ENCODE assay signal across 12 mouse cellular contexts in the genomic region with DNA sequence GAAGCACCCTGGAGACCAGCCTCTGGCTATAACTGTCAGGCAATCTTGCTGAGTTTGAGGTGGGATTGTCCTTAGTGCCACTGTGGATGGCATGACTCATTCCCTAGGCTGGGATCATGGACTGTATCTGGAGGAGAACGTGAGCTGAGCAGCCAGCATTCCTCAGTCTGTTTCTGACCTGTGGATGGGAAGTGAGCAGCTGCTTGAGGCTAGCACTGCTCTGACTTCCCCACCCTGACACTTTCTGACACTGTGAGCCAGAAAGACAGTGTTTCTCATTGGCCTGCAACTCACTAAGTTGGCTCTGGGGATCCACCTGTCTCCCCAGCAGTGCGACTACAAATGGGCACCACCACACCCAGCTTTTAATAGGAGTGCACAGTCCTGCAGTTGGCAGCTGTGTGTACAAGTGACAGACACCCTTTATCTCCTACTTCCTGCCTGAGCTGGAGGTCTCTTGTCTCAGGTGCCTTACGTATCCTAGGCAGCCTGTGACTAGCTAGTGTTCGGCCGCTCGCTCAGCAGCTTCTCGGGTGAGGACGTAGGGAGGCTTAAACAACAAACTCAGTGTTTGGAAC. TPM values are rescaled to one million over a fixed set of nuclear protein-coding genes. Genes with fewer than 3 reads are reported as not detected.
DNase-seq lines count a peak whose midpoint lies in the region; ATAC-seq and TF ChIP-seq lines count a peak whose summit lies in the region.
"Had no signal": no experiment of that assay in that cellular context is flagged by ENCODE, and none has a peak within 500 bp of the region (broad histone marks: within the 10 kb centered on the region; RNA-seq: fewer than 3 reads in every experiment).

No protein-coding gene starts in this region.

- DNase-seq in forebrain, embryonic 14.5 days (ENCODE audit: low spot score) = no peak
- no peak for DNase-seq in cerebellum, postnatal 10 days
- DNase-seq in ovary, postnatal 36 days (ENCODE audit: low spot score) = no peak
- DNase-seq in embryo, embryonic 10.5 days (ENCODE audit: low spot score) = no peak
- DNase-seq: adrenal gland, postnatal 14 days; kidney, postnatal 36 days; lung, embryonic 14.5 days; right cerebral cortex, adult 18-20 months had no signal

- TF ChIP-seq CTCF in C2C12 (IDR thresholded peaks at IDR 0.05; ENCODE audit: control insufficient read depth, insufficient read depth, insufficient read length) = no peak

- H3K79me2 ChIP-seq in C2C12 (ENCODE audit: control insufficient read depth, insufficient read depth) = peaks cover 29% of the 10 kb centered on the region

- no peak overlapping the region for H3K9ac ChIP-seq in hindbrain, embryonic 13.5 days
- no peak overlapping the region for H3K9ac ChIP-seq in hindbrain, embryonic 12.5 days
- no peak overlapping the region for H3K9ac ChIP-seq in forebrain, embryonic 14.5 days (ENCODE audit: low read length)
- H3K9ac ChIP-seq: lung, embryonic 14.5 days had no signal

- no peaks in the 10 kb centered on the region for H3K36me3 ChIP-seq in hindbrain, embryonic 13.5 days
- no peaks in the 10 kb centered on the region for H3K36me3 ChIP-seq in hindbrain, embryonic 12.5 days
- H3K36me3 ChIP-seq in C2C12 (ENCODE audit: control insufficient read depth, insufficient read depth) = no peaks in the 10 kb centered on the region
- no peaks in the 10 kb centered on the region for H3K36me3 ChIP-seq in forebrain, embryonic 14.5 days (ENCODE audit: control insufficient read depth, insufficient read depth, low read length)

- 41% methylated on average over 8 of the region's 8 CpGs for WGBS in hindbrain, embryonic 13.5 days
- 60% methylated on average over 8 of the region's 8 CpGs for WGBS in hindbrain, embryonic 12.5 days
- WGBS in forebrain, embryonic 14.5 days = 6% methylated on average over 8 of the region's 8 CpGs

- ATAC-seq in hindbrain, embryonic 13.5 days (ENCODE audit: low FRiP score) = peak; percentile 36; the same call in 1 of the 2 replicates
- ATAC-seq in hindbrain, embryonic 12.5 days (ENCODE audit: low FRiP score) = no peak; the same call in 1 of the 2 replicates
- peak; percentile 29; the same call in 1 of the 2 replicates for ATAC-seq in forebrain, embryonic 14.5 days
- peak; percentile 89 for ATAC-seq in megakaryocyte progenitor cell, adult 5-6 weeks (replicated peaks; ENCODE audit: poor library complexity)

- no peaks in the 10 kb centered on the region for H3K27me3 ChIP-seq in hindbrain, embryonic 13.5 days
- no peaks in the 10 kb centered on the region for H3K27me3 ChIP-seq in hindbrain, embryonic 12.5 days
- H3K27me3 ChIP-seq in C2C12 (ENCODE audit: control insufficient read depth, insufficient read depth, insufficient read length) = no peaks in the 10 kb centered on the region
- H3K27me3 ChIP-seq in forebrain, embryonic 14.5 days (replicated peaks; ENCODE audit: control insufficient read depth, insufficient read depth, low read length) = no peaks in the 10 kb centered on the region

- H3ac ChIP-seq in C2C12 (ENCODE audit: control insufficient read depth, insufficient read length, low read depth) = no peak overlapping the region

- H3K27ac ChIP-seq in hindbrain, embryonic 13.5 days = peak overlapping the region; percentile 69
- H3K27ac ChIP-seq in hindbrain, embryonic 12.5 days = no peak overlapping the region
- no peak overlapping the region for H3K27ac ChIP-seq in forebrain, embryonic 14.5 days (ENCODE audit: low read depth, low read length)

- H3K4me1 ChIP-seq in hindbrain, embryonic 13.5 days (replicated peaks) = peaks cover 49% of the 10 kb centered on the region
- peaks cover 45% of the 10 kb centered on the region for H3K4me1 ChIP-seq in hindbrain, embryonic 12.5 days
- H3K4me1 ChIP-seq in forebrain, embryonic 14.5 days (ENCODE audit: control insufficient read depth, insufficient read depth, low read length) = peaks cover 14% of the 10 kb centered on the region; the same call in 1 of the 2 replicates

- H3K4me2 ChIP-seq in hindbrain, embryonic 13.5 days = no peak overlapping the region
- no peak overlapping the region for H3K4me2 ChIP-seq in hindbrain, embryonic 12.5 days (replicated peaks)
- no peak overlapping the region for H3K4me2 ChIP-seq in forebrain, embryonic 14.5 days (ENCODE audit: low read length)
- H3K4me2 ChIP-seq: lung, embryonic 14.5 days had no signal

- no peak overlapping the region for H3K4me3 ChIP-seq in hindbrain, embryonic 13.5 days
- no peak overlapping the region for H3K4me3 ChIP-seq in hindbrain, embryonic 12.5 days
- no peak overlapping the region for H3K4me3 ChIP-seq in C2C12 (ENCODE audit: insufficient read depth, poor library complexity, severe bottlenecking)
- no peak overlapping the region for H3K4me3 ChIP-seq in forebrain, embryonic 14.5 days (ENCODE audit: low read depth, low read length)

- H3K79me3 ChIP-seq in C2C12 (ENCODE audit: low read depth) = peaks cover 12% of the 10 kb centered on the region

- no peaks in the 10 kb centered on the region for H3K9me3 ChIP-seq in hindbrain, embryonic 13.5 days
- no peaks in the 10 kb centered on the region for H3K9me3 ChIP-seq in hindbrain, embryonic 12.5 days (replicated peaks)
- H3K9me3 ChIP-seq in forebrain, embryonic 14.5 days (replicated peaks; ENCODE audit: control insufficient read depth, low read length) = no peaks in the 10 kb centered on the region

TF ChIP-seq in C2C12, 6 proteins besides CTCF, POLR2A, EP300 and RAD21:
- TF ChIP-seq CEBPB (IDR thresholded peaks at IDR 0.05; ENCODE audit: low read depth) (no peak), MYOG (IDR thresholded peaks at IDR 0.05; ENCODE audit: control insufficient read depth, extremely low read depth, insufficient read length) (no peak), FOSL1 (IDR thresholded peaks at IDR 0.05; ENCODE audit: insufficient read depth, low read length, poor library complexity, severe bottlenecking) (no peak), USF1 (IDR thresholded peaks at IDR 0.05; ENCODE audit: low read depth) (no peak), MYOD1 (IDR thresholded peaks at IDR 0.05; ENCODE audit: control insufficient read depth, insufficient read length, low read depth) (peak; percentile 62)

RNA-seq across cellular contexts. Expression of a gene that starts 55.2 kb away (rescaled TPM):
- 48.4 and 51.3 TPM in 2 replicates for polyA plus RNA-seq in hindbrain, embryonic 13.5 days (2015; fragmentation: Nextera tagmentation; extraction: Ambion mirVana)
- 74.8 and 81.3 TPM in 2 replicates for polyA plus RNA-seq in hindbrain, embryonic 12.5 days (2016; fragmentation: Nextera tagmentation; extraction: Ambion mirVana)
- 14.0 TPM for polyA plus RNA-seq in C2C12 (2012; fragmentation: generic; extraction: Trizol)
- 28.6 and 32.3 TPM in 2 replicates for polyA plus RNA-seq in forebrain, embryonic 14.5 days (2014; fragmentation: Nextera tagmentation; extraction: Ambion mirVana)
- 7.8 and 9.4 TPM in 2 replicates for total RNA-seq in megakaryocyte progenitor cell, adult 5-6 weeks (2015)
- total RNA-seq in megakaryocyte progenitor cell, adult 5-6 weeks (2017) = 5.8 and 6.8 TPM in 2 replicates
